Mouse (Mus musculus) layer of hippocampus, adult 9-10 months (tissue): ENCODE measurements around the gene Fcna.

ENCODE experiments used
- DNase-seq: peaks from one replicate; pipeline ENCODE4 v3.0.0; 2022; ENCODE audit warnings: low spot score

Gene Fcna

DNA sequence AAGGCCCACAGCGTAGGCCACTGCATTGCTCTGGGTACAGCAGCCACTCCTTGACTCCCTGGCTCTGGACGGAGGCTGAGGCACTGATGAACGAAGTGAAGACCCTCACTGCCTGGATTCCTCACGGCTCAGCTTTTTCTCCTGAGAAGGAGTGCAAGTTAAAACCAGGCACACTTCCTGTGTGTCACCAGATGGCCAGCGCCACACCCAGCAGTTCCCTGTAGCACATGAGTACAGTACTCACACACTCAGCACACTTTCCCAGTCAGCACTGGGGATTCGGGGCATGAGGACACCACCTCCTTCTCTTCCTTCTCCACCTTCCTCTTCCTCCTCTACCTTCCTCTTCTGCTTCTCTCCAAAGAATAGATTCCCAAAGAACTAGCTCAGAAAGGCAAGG is at the start of gene Fcna:
Gene Fcna, minus strand, starts transcription at position 220 of the 400 bp plus-strand sequence.
- DNase-seq = no peak

DNA sequence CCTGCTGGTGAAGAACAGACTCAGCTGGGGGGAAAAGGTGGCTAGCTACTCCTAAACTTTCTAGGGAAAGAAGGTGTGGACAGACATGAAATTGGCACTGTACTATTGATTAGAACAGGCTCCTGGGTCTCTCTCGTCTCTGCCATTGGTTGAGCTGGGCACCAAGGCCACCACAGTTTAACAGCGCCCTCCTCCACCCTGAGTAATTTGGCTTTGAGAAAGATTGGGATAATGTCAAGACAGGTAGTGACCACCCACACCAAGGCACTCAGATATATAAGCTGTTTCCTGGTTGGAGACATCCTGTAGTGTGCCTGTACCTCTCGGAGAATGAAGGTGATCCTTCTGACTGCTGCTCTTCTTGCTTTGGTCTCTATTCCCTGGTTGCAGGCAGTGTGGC is 48.7 kb upstream of the Fcna start, which contains the start of gene Lcn6:
Gene Lcn6, plus strand, starts transcription at position 301 of the 400 bp plus-strand sequence.
- no peak for DNase-seq

DNA sequence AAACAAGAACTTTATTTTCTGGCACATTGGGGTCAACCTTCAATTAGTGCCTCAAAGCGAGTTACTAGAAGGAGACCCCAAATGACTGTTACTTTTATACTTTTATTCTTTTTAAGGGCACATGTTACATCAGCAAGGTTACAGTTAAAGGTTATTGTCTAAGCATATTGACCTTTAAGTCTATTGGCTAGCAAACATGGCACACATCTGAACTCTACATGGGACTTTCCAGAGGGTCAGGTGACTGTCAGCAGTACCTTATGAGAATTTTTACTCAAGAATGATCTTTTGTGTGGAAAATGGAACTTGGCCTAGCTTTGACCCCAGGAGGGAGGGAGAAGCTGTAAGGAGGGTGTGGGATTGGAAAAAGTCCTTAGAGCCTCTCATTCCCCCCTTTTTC is 38.7 kb upstream of the Fcna start:
- DNase-seq = no peak

DNA sequence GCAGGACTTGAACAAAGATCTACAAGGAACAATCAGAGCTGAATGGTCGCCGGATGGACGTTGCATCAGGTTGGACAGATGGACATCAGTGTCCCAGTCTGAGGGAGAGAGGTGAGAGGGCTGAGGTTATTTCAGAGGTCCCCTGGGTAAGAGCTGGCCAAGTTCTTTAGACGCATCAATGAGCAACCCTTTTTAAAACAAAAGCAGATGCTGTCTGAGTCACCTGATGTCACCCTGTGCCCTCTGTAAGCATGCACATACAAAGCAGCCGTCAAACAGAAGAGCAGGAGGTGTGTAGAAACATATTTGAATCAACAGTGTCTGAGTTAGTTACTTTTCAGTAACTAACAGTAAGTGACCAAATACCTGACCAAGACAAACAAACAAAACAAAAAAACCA is 36.3 kb upstream of the Fcna start:
- DNase-seq = no peak

DNA sequence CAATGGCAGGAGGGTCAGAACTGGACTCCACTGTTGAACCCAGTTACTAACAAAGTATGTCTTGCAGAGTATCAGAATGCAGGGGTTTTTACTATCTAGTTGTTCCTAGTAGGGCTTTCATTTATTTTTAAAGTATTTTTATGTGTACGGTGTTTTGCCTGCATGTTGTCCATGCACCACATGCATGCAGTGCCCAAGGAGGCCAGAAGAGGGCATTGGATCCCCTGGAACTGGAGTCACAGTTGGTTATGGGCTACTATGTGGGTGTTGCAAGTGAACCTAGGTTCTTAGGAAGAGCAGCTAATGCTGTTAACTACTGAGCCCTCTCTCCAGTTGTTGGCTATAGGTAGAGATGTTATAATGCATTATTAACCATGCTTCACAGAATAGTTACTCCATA is 35.7 kb upstream of the Fcna start:
- DNase-seq = peak; percentile 15

DNA sequence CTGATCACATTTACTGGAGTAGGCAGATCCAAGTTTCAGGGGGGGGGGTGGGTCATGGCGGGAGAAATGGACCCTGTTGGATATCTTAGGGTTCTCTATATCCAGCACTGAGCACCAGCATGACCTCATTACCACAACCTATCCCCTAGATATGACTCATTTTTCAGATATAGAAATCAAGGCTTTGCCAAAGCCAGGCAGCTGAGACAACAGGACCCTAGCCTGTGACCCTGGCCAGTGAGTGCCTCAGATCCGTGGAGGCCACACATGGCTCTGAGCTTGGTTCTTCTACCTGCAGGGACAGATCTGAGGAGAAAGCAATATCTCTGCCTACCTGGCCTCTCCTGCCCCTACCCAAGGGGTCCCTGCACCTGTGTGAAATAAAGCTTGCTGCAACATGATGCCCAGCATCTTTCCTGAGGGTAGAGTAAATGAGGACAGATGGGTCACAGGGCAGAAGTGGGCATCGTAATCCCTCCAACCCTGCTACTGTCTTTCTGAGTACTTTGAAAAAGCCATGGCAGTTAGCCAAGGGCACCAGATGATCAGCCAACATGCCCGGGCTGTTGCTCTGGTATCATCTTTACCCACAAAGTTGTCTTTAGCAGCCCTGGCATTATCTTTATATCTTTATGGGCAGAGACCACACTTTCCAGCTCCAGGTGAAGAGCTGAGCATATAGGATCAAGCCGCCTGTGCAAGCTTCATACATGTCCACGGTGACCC is 33.6 kb upstream of the Fcna start:
- DNase-seq = no peak

DNA sequence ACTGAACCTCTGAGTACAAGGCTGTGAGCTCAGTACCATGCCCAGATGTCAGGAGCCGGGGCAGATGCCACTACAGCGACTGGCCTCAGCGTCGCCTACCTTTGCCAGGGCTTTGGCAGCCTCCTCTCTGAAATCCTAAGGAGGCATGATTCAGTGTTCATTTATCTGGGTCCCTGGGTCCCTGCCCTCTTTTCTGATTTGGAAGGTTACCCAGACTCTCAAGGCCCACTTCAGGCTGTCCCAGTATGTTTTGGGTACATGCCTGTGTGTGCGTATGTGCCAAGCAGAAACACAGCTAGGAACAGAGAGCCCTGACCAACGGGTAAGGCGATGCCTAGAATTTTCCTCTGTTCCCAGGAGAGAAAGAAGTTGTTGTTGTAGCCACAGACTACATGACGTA is 32.4 kb upstream of the Fcna start:
- DNase-seq = no peak

DNA sequence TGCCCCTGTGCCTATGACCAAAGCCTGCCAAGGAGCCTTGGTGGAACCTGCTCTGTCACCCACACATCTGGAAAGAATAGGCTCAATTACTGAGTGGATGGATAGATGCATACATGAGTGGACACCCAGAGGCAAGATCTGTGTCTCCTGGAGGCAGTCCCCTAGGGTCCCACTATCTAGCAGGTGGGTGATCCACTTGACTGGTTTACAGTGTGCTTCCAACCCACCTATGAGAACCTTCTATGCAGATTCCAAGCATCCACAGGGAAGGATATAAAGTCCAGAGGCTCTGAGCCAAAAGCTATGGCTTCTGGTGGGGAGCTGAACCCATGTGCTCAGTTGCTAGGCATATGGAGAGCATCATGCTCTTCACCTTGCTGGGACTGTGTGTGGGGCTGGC is 29.8 kb upstream of the Fcna start, which contains the start of gene Lcn5:
Gene Lcn5, plus strand, starts transcription at position 301 of the 400 bp plus-strand sequence.
- DNase-seq = no peak

DNA sequence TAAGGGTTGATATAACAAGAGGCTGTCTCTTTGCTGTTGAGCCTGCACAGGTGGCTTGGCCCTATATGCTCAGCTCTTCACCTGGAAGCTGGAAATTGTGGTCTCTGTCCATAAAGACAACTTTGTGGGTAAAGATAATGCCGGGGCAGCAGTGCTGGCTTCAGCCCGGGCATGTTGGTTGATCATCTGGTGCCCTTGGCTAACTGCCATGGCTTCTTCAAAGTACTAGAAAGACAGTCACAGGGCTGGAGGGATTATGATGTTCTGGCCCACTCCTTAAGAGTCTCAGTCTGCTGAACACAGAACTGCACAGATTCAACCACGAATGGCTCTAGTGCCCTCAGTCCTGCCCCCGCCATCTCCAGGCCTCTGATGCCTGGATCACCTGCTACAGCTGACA is 29.4 kb upstream of the Fcna start:
- no peak for DNase-seq

DNA sequence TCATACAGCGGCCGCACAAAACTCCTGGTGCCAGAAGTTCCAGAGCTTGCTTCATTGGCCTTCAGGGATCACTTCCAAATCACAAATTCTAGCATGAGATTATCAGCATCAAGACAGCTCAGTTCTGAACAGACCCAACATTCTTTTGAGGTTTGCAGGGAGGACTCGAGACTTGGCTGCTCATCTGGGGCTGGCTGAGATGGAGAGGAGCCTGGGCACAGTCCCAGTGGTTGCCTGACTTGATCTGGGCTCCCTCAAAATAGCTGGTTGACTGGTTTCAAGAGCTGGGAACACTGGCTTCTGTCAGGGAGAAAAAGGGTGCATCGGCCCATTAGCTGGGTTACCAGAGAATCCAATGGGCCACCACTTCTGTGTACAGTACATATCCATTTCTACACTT is 28.9 kb upstream of the Fcna start:
- no peak for DNase-seq

DNA sequence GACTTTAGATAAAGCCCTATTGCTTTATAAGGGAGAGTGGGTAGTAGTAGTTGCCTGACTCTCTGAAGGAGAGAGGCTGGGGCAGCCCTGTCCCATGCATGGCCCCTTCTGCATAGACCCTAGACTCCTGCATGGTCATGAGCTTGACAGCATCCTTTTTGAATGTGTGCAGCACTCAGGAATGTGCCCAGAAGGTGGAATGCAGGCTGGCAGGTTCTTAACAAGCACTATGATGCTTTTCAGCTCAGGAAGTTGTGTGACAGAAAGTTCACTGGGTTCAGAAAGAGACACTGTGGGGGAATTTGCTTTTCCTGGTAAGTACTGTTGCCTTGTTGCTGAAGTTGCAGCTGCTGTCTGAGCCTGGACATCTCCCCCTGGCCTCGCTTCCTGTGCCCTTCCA is 26.7 kb upstream of the Fcna start:
- no peak for DNase-seq

DNA sequence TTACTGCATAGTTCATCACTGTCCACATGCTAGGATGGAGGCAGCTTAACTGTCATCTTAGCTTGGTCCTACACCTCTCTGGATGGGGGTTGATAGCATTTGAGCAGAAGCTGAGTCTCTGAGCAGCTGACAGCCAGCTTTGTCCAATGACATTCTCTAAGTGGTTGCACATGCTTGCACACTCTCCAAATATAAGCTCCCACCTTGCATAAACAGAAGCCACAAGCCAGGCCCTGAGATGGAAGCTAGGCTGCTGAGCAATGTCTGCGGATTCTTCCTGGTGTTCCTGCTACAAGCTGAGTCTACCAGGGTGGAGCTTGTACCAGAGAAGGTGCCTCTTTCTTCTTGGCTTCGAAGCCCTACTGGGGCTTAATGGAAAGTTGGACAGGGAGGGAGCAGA is 25.1 kb upstream of the Fcna start, which contains the start of gene Lcn8:
Gene Lcn8, plus strand, starts transcription at position 219 of the 400 bp plus-strand sequence.
- no peak for DNase-seq

DNA sequence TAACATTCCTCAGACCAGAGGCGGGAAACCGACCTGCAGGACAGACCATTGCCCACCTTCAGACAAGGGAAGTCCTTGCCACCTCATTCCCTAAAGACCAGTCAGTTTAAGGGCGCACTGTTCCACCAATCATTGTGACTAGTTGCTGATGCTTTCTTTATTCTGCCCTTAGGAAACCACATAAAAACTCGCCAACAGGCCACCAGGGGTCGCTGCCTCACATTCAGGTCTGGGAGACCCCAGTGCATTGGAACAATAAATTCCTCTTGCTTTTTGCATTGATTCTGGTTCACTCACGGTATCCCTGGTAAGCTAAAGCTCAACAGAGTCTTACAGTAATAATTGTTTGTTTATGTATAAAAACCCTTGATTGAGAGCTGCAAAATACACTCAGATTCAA is 12.1 kb upstream of the Fcna start:
- DNase-seq = no peak

DNA sequence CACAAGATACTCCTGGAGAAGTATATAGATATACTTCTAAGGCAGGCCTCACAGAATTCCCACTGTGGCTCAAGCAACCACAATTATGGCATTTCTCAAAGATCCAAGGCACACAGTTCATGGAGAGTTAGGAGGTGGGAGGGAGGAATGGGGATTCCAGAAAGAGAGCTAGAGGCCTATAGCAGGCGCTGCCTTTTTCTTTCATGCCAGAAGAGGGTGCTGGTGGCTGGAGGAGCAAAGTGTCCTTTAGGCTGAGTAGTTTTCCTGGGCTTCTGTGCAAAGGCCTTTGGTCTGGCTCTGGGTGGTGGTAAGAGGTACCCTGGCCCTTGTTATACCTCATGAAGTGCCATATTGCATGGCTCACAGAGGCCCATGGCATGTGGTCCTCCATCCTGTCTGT is 6.2 kb upstream of the Fcna start:
- no peak for DNase-seq

DNA sequence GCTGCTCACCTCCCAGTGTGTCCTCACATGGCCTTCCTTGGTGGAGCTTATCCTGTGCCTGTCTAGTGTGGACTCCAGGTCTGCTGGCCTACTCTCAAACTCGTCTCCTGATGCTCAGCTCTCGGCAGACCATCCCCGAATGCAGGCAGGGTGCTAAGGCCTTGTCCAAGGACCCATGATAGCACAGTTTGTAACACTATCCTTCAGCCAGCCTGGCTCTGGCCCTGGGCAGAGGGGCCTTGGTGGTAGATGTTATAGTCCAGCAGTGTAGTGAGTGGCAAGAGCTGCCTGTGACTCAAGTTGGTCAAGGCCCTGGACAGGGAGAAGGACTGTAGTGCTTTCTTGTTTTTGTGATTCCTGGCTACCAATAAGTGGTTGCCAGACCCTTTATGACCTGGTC is 5.8 kb upstream of the Fcna start:
- no peak for DNase-seq

DNA sequence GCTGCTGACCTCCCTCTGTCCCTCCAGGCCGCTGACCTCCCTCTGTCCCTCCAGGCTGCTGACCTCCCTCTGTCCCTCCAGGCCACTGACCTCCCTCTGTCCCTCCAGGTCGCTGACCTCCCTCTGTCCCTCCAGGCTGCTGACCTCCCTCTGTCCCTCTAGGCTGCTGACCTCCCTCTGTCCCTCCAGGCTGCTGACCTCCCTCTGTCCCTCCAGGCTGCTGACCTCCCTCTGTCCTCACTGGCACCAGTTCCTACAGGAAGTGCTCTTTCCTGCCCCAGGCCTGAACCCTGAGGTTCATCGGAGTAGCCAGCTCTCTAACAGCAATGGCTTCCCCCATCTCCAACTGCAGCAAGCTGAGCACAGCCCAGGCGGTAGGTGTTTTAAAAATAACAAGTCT is 908 bp upstream of the Fcna start:
- no peak for DNase-seq

DNA sequence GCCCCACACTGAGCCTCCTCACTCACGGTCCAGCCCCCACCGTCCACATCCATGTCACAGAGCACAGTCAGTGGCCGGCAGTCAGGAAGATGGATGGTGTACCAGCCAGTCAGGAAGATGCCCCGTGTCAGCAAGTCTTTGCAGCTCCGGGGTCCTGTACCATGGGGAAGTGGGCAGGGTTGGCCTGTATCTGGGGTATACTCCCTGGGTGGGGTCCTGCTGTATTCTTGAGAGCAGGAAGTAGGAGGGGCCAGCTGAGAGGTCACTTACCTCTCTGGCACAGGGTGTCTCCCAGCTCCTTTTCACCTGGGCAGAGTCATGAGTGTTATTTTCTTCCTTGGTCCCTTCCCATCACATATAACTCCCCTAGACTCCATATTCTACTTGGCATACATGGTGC is 1.8 kb downstream of the Fcna start:
- no peak for DNase-seq

DNA sequence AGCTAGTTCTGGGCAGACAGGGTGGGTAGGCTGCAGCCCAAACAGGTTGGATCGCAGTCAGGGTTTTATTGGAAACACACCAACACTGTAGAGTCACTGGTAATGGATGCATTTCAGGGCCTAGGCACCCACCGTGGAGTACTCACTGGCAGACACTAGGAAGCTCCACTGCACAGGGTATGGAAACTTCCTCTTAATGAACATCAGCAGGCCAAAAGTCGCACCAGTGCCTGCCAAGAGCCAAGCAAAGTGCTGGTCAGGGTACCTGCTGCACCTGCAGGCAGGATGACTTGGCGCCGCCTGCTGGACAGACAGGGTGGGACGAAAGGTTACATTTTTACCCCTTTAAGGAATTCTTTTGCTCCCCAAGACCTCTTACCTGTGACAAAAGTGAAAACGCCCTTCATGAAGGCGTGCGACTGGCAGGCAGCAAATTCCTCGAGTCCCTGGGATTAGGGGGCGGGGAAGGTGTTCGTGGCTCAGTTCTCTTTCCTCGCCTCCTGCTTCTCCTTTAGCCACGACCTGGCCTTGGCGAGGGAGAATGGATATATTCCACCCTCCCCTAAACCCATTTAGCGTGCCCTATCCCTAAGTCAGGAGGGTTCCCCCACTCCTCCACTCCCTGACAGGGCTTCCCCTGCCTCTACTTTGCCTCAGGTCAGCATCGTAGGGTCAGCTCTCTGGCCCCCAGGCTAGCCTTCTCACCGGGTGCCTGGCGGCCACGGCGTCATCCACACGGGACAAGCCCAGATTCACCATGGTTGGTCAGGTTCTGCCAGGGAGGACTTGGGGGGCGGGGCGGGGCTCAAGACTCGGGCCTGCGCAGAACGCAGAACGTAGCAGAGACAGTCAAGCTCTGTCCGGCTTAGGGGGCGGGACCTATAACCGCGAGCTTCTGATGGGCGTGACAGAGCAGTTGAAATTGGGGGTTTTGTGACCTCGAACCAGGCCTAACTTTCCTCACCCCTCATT is 6.3 kb downstream of the Fcna start, which contains the start of gene Tmem141:
Gene Tmem141, minus strand, starts transcription at position 777 of the 972 bp plus-strand sequence.
- peak; percentile 37 for DNase-seq

DNA sequence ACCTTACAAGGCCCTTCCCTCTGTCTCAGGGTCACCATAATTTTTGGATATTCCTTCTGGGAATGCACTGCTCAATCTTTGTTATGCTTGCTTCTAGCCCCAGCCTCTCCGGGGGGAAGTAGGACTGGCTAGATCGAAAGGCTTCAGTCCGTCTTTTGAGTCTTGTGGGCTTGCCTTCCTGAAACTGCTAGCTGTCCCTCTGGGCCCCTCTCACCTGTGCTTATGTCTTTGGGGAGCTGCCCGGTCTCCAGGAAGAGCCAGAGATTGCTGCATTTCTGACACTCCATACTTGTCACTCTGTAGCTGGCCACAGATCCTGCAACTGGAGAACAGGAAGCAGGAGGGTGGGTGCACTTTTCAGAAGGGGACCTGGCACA is 7.0 kb downstream of the Fcna start:
- DNase-seq = no peak

DNA sequence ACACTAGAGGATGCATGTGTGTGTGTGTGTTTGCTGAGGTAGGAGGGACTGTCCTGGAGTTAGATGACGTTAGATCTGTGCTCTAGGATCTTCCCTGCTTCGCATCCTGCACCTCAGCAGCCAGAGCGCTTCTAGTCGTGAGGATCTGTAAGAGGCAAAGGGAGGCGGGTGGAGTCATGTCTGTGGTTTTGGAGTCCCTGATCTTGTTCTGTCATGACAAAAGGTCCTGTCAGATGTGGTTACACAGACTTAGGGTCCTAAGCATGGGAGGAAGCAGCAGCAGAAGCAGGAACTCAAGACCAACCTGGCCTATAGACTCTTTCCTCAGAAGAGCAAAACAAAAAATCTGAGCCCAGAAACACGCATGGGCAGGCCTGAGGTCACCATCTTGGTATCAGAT is 7.4 kb downstream of the Fcna start:
- DNase-seq = no peak

DNA sequence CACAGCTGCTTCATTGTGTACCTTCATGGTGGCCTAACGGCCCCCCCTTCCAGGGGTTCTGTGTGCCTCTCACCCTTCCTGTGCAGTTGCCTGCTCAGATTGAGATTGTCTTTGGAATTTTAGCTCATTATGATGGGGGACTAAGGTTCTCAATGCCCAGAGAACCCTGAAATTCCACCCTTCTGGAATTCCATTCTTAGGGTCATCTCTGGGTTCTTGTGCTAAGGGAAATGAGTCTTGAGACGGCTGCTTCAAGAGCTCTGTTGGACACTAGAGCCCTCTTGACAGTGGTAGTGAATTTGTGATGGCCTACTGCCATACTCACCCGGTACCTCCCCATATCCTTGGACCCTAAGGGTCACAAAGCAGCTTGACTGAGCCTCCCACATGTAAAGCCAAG is 10.3 kb downstream of the Fcna start, which contains the start of gene Ccdc183:
Gene Ccdc183, minus strand, starts transcription at position 101 of the 400 bp plus-strand sequence.
- no peak for DNase-seq

DNA sequence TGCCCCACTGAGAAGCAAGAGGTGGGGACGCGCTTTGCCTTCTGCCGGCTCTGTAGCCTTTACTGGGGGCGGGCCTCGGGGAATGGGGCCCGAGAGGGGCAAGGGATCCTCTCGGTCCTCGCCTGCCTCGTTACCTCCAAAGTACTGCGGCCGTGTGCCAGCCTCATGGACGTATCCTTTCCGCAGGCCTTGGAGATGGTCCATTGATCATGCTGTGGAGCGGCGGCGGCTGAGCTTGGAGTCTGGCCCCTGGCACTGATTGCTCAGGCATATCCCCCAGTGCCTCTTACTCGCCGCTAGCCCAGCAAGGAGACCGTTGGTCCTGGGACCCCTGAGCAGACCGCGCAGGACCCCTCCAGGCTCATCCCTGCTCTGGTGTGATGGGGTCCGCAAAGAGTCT is 11.4 kb downstream of the Fcna start:
- DNase-seq = no peak

DNA sequence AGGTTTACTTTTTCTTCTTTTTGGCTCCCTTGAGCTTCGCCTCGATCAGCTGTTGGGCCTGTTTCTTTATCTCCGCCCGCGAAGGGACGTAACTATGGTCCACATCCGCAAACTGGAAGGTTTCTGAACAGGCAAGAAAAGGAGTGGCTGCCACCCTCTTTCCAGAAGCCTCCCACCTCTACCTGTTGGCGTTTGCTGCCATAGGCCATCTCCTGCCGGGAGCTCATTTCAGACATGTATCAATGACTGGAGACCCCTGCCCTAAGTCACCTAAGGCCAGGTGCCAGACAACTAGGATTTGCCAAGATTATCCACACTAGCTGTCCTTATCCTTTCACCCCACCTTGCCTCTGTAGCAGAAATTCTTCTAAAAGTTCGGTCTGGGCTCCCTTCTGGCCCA is 19.2 kb downstream of the Fcna start:
- DNase-seq = no peak
